Mouse (Mus musculus): ENCODE measurements around the gene Vmn1r209. TPM values are rescaled to one million over a fixed set of nuclear protein-coding genes. Genes with fewer than 3 reads are reported as not detected.
"Not testable (repeated sequence)": the region's sequence is repeated elsewhere in the genome, so short reads cannot be mapped to it uniquely, and the experiment has no call there.

The Vmn1r209 gene
- polyA plus RNA-seq (2015; fragmentation: Nextera tagmentation; extraction: Ambion mirVana), result not detected in 2 replicates

DNA sequence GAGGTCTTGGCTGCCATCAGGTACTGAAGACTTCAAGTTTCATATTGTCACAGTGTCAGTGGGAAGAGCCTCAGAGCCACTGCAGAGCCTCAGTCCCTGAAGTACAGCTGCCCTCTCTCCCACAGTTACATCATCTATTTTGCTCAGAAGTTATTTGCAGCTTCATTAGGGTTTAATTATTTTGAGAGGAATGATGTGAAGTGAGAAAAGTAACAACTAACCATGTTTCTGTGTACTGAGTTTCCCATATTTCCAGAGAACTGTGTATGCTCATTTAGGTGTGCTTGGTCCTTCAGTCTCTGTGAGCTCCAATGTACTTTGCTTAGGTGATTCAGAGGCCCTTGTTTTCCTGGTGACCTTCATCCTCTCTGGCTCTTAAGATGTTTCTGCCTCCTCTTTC is at the start of gene Vmn1r209:
Gene Vmn1r209 (minus strand): TSS at position 101 of the 400 bp plus-strand sequence.
- H3K9me3 ChIP-seq (replicated peaks; ENCODE audit: control insufficient read depth, low read length); H3K4me1 ChIP-seq (ENCODE audit: control insufficient read depth, low read depth, low read length); H3K27ac ChIP-seq (ENCODE audit: low read length); H3K36me3 ChIP-seq (ENCODE audit: control insufficient read depth, insufficient read depth); H3K4me3 ChIP-seq (ENCODE audit: low read depth, low read length); H3K27me3 ChIP-seq (ENCODE audit: control insufficient read depth, insufficient read depth, low read depth, low read length); ATAC-seq (ENCODE audit: low read depth); H3K4me2 ChIP-seq (ENCODE audit: low read depth, low read length); H3K9ac ChIP-seq (ENCODE audit: low read depth, low read length): not testable (repeated sequence)

DNA sequence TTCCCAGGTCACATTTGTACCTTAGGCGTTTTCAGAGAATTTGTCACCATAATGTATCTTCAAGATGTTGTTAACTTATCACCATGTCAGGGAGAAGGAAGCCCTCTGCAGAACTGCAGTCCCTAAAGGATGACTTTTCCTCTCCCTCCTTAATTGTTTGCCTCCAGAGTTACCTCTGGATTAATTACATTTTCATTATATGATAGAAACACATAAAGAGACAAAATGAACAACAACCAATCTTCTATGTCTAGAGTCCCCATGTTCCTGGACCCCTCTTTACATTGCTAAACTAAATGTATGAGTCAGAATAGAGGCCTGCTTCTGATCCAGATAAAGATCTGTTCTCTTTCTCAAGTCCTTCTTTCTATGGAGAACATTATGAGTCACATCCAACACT is 48.0 kb upstream of the Vmn1r209 start, which contains the start of gene Vmn1r211:
Gene Vmn1r211 (minus strand): TSS at position 101 of the 400 bp plus-strand sequence.
- Histone ChIP-seq H3K27me3 (ENCODE audit: control insufficient read depth, insufficient read depth, low read depth, low read length) (no peaks in the 10 kb centered on the region), H3K9ac (ENCODE audit: low read depth, low read length) (no peak within 1 kb of the TSS), H3K27ac (ENCODE audit: low read length) (no peak within 1 kb of the TSS), H3K4me2 (ENCODE audit: low read depth, low read length) (no peak within 1 kb of the TSS), H3K9me3 (replicated peaks; ENCODE audit: control insufficient read depth, low read length) (no peaks in the 10 kb centered on the region), H3K36me3 (ENCODE audit: control insufficient read depth, insufficient read depth) (no peaks in the 10 kb centered on the region), H3K4me1 (ENCODE audit: control insufficient read depth, low read depth, low read length) (no peaks in the 10 kb centered on the region), H3K4me3 (ENCODE audit: low read depth, low read length) (no peak within 1 kb of the TSS)
- no peak for ATAC-seq (ENCODE audit: low read depth)
- WGBS (ENCODE audit: insufficient replicate concordance), result 57% methylated on average over 1 of the region's 1 CpGs

DNA sequence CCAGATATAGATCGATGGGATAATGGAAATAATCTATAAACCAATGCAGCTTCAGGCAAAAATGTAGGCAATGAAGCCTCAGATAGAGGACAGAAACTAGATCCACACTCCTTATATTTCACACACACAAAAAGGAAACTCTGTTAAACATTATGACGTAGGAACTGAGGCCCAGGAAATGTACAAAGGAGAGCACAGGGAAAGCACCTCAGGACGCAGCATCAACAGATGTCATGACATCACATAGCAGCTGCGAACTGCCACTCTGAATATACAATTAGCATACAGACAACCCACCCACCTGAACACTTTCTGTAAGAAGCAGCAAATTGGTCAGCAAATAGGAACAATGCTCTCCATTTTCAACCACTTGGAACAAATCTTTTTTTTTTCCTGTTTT is 45.3 kb upstream of the Vmn1r209 start:
- no peak for ATAC-seq (ENCODE audit: low read depth)
- WGBS (ENCODE audit: insufficient replicate concordance), result 52% methylated on average over 4 of the region's 4 CpGs
- no peak overlapping the region for H3K27ac ChIP-seq (ENCODE audit: low read length)

DNA sequence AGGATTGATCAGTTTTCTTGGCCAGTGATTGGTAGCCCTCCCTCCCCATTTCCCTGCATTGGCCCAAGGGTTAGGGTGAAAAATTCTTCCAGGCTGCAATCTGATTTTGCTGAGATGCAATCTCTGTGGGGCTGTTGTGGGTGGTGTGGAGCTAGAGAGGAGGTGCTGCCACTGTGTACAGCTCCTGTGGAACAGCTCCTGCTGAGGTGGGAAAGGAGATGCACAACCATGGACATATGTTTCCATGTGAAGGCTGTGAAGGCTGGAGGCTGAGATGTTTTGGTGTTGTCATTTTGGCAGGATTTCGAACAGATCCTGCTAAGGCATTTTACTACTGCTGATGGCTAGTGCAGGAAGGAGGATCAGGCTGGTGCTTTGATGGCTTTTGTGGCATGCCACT is 37.3 kb upstream of the Vmn1r209 start:
- Histone ChIP-seq H3K9ac (ENCODE audit: low read depth, low read length) (no peak overlapping the region), H3K4me3 (ENCODE audit: low read depth, low read length) (no peak overlapping the region), H3K4me2 (ENCODE audit: low read depth, low read length) (no peak overlapping the region), H3K27me3 (ENCODE audit: control insufficient read depth, insufficient read depth, low read depth, low read length) (no peaks in the 10 kb centered on the region), H3K36me3 (ENCODE audit: control insufficient read depth, insufficient read depth) (no peaks in the 10 kb centered on the region), H3K27ac (ENCODE audit: low read length) (no peak overlapping the region), H3K9me3 (replicated peaks; ENCODE audit: control insufficient read depth, low read length) (no peaks in the 10 kb centered on the region), H3K4me1 (ENCODE audit: control insufficient read depth, low read depth, low read length) (no peaks in the 10 kb centered on the region)
- no peak for ATAC-seq (ENCODE audit: low read depth)
- 28% methylated on average over 1 of the region's 1 CpGs for WGBS (ENCODE audit: insufficient replicate concordance)

More for the DNA sequence above, 45.3 kb upstream of the Vmn1r209 start:
- H3K4me1 ChIP-seq (ENCODE audit: control insufficient read depth, low read depth, low read length), result no peaks in the 10 kb centered on the region
- H3K36me3 ChIP-seq (ENCODE audit: control insufficient read depth, insufficient read depth), result no peaks in the 10 kb centered on the region
- H3K9me3 ChIP-seq (replicated peaks; ENCODE audit: control insufficient read depth, low read length), result no peaks in the 10 kb centered on the region
- no peaks in the 10 kb centered on the region for H3K27me3 ChIP-seq (ENCODE audit: control insufficient read depth, insufficient read depth, low read depth, low read length)
- no peak overlapping the region for H3K4me3 ChIP-seq (ENCODE audit: low read depth, low read length)
- no peak overlapping the region for H3K4me2 ChIP-seq (ENCODE audit: low read depth, low read length)
- no peak overlapping the region for H3K9ac ChIP-seq (ENCODE audit: low read depth, low read length)

DNA sequence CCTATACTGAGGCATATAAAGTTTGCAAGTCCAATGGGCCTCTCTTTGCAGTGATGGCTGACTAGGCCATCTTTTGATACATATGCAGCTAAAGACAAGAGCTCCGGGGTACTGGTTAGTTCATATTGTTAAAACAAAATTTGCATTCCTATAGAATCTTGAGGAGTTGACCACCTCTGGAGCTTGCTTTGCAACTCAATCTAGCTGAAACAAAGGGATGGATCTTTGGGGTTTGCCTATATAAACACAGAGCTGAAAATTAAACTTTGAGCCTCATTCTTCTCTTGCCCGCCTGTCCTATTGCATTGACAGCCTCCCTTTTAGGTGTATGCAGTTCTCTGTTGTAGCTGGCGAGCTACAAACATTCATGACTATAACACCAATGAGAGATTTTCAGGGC is 34.8 kb upstream of the Vmn1r209 start:
- not testable (repeated sequence) for H3K27ac ChIP-seq (ENCODE audit: low read length); H3K27me3 ChIP-seq (ENCODE audit: control insufficient read depth, insufficient read depth, low read depth, low read length); H3K4me3 ChIP-seq (ENCODE audit: low read depth, low read length); H3K4me1 ChIP-seq (ENCODE audit: control insufficient read depth, low read depth, low read length); H3K36me3 ChIP-seq (ENCODE audit: control insufficient read depth, insufficient read depth); H3K9ac ChIP-seq (ENCODE audit: low read depth, low read length); H3K4me2 ChIP-seq (ENCODE audit: low read depth, low read length); ATAC-seq (ENCODE audit: low read depth); H3K9me3 ChIP-seq (replicated peaks; ENCODE audit: control insufficient read depth, low read length)
- 44% methylated on average over 3 of the region's 3 CpGs for WGBS (ENCODE audit: insufficient replicate concordance)

DNA sequence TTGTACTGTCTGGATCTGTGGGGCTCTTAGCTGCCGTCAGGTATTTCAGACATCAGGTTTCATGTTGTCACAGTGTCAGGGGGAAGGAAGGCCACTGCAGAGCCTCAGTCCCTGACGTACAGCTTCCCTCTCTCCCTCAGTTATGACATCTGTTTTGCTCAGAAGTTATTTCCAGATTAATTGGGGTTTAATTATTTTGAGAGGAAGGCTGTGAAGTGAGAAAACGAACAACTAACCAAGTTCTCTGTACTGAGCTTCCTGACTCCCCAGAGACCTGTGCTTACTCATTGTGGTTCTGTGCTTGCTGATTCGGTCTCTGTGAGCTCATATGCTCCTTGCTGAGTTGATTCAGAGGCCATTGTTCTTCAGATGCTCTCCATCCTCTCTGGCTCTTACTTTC is 21.8 kb upstream of the Vmn1r209 start, which contains the start of gene Vmn1r210:
Gene Vmn1r210 (minus strand): TSS at position 101 of the 400 bp plus-strand sequence.
- Histone ChIP-seq H3K4me1 (ENCODE audit: control insufficient read depth, low read depth, low read length) (no peaks in the 10 kb centered on the region), H3K27me3 (ENCODE audit: control insufficient read depth, insufficient read depth, low read depth, low read length) (no peaks in the 10 kb centered on the region), H3K9ac (ENCODE audit: low read depth, low read length) (no peak within 1 kb of the TSS), H3K9me3 (replicated peaks; ENCODE audit: control insufficient read depth, low read length) (no peaks in the 10 kb centered on the region), H3K4me3 (ENCODE audit: low read depth, low read length) (no peak within 1 kb of the TSS), H3K36me3 (ENCODE audit: control insufficient read depth, insufficient read depth) (no peaks in the 10 kb centered on the region), H3K27ac (ENCODE audit: low read length) (no peak within 1 kb of the TSS), H3K4me2 (ENCODE audit: low read depth, low read length) (no peak within 1 kb of the TSS)
- no peak for ATAC-seq (ENCODE audit: low read depth)
- WGBS (ENCODE audit: insufficient replicate concordance), result 25% methylated on average over 4 of the region's 4 CpGs

DNA sequence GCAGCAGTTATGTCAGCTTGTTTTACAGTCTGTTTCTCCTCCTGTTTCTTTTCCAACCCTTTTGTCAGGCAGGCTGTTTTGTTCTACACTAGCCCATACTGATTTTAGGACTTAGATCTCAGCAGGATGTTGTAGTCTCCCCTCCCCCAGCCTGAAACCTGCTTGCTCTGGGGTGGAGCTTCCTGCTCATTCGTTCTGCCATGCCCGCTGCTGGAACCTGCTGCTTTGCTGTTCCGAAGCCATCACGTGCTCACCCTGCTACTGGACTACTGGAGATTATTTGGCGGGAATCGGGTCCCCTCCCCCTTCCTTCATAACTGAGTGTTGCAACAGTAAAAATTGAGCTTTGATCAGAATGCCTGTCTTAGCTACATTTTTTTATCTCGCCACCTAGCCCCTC is 19.9 kb upstream of the Vmn1r209 start:
- H3K9ac ChIP-seq (ENCODE audit: low read depth, low read length), result not testable (repeated sequence)

DNA sequence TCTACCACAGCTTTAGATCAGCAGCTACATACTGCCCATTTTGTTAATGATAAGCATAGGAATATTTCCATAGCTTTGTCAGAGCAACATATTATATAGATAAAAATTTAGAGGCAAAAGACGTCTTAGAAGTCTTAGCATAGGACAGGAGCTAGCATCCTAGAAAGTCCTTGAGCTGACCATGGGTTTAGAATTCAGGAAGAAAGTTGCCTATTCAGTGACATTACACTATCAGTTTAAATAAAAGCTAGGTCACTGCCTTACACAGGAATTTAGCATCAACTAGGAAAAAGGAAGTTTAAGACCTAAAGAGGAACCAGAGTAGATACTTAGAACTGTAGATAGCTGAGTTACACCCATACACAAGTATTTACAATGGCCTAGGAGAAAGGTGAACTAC is 12.1 kb upstream of the Vmn1r209 start:
- H3K27ac ChIP-seq (ENCODE audit: low read length); H3K9ac ChIP-seq (ENCODE audit: low read depth, low read length); ATAC-seq (ENCODE audit: low read depth); H3K4me3 ChIP-seq (ENCODE audit: low read depth, low read length); H3K27me3 ChIP-seq (ENCODE audit: control insufficient read depth, insufficient read depth, low read depth, low read length); H3K4me1 ChIP-seq (ENCODE audit: control insufficient read depth, low read depth, low read length); H3K36me3 ChIP-seq (ENCODE audit: control insufficient read depth, insufficient read depth); H3K4me2 ChIP-seq (ENCODE audit: low read depth, low read length); H3K9me3 ChIP-seq (replicated peaks; ENCODE audit: control insufficient read depth, low read length): not testable (repeated sequence)
- 55% methylated on average over 1 of the region's 1 CpGs for WGBS (ENCODE audit: insufficient replicate concordance)

More for the DNA sequence above, 19.9 kb upstream of the Vmn1r209 start:
- not testable (repeated sequence) for H3K4me3 ChIP-seq (ENCODE audit: low read depth, low read length); H3K27me3 ChIP-seq (ENCODE audit: control insufficient read depth, insufficient read depth, low read depth, low read length); ATAC-seq (ENCODE audit: low read depth); H3K27ac ChIP-seq (ENCODE audit: low read length); H3K4me2 ChIP-seq (ENCODE audit: low read depth, low read length); H3K9me3 ChIP-seq (replicated peaks; ENCODE audit: control insufficient read depth, low read length); H3K4me1 ChIP-seq (ENCODE audit: control insufficient read depth, low read depth, low read length); H3K36me3 ChIP-seq (ENCODE audit: control insufficient read depth, insufficient read depth)
- 18% methylated on average over 7 of the region's 7 CpGs for WGBS (ENCODE audit: insufficient replicate concordance)

DNA sequence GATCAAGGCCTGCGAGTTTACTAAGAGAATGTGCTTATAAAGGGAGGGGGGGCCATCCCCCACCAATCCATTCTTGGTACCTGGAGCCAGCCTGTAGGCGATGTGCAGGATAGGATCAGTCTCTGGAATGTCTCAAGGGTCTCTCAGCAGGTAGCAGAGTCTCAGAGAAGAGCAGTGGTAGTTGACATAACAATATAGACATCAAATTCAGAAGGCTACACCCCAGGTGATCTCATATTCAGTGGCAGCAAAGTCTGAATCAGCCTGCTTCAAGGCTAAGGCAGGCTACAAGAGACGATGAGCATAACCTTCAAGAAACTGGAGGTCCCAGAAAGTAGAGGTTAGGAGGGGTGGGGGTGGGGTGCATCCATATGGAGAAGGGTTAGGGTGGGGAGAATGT is 21.4 kb downstream of the Vmn1r209 start:
- 49% methylated on average over 3 of the region's 3 CpGs for WGBS (ENCODE audit: insufficient replicate concordance)
- not testable (repeated sequence) for H3K9ac ChIP-seq (ENCODE audit: low read depth, low read length); ATAC-seq (ENCODE audit: low read depth)

DNA sequence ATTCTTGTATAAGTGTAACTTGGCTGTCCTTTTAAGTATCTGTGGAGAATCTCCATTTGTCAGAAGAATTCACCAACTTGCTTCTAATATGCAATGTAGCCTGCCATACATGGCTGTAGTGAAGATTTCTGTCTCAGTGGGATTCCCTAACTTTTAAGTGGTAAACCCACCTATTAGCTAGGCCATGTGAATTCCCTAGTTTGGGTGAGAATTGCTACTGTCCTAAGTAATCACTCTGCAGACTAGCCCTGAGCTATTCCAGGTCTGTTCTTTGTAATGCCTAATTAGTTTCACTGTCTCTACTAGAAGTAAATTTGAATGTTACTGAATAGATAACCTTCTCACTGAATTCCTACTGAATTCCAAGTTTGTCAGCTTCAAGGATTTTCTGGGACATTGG is 25.3 kb downstream of the Vmn1r209 start:
- H3K27ac ChIP-seq (ENCODE audit: low read length); H3K4me3 ChIP-seq (ENCODE audit: low read depth, low read length); H3K36me3 ChIP-seq (ENCODE audit: control insufficient read depth, insufficient read depth); H3K4me1 ChIP-seq (ENCODE audit: control insufficient read depth, low read depth, low read length); H3K9ac ChIP-seq (ENCODE audit: low read depth, low read length); H3K27me3 ChIP-seq (ENCODE audit: control insufficient read depth, insufficient read depth, low read depth, low read length); H3K4me2 ChIP-seq (ENCODE audit: low read depth, low read length); H3K9me3 ChIP-seq (replicated peaks; ENCODE audit: control insufficient read depth, low read length); ATAC-seq (ENCODE audit: low read depth): not testable (repeated sequence)

More for the DNA sequence above, 21.4 kb downstream of the Vmn1r209 start:
- H3K27me3 ChIP-seq (ENCODE audit: control insufficient read depth, insufficient read depth, low read depth, low read length); H3K9me3 ChIP-seq (replicated peaks; ENCODE audit: control insufficient read depth, low read length); H3K36me3 ChIP-seq (ENCODE audit: control insufficient read depth, insufficient read depth); H3K4me3 ChIP-seq (ENCODE audit: low read depth, low read length); H3K27ac ChIP-seq (ENCODE audit: low read length); H3K4me2 ChIP-seq (ENCODE audit: low read depth, low read length); H3K4me1 ChIP-seq (ENCODE audit: control insufficient read depth, low read depth, low read length): not testable (repeated sequence)
